Mouse (Mus musculus) midbrain, embryonic 15.5 days (tissue): ENCODE results near the gene Lrba. TPM values are rescaled to one million over a fixed set of nuclear protein-coding genes. Genes with fewer than 3 reads are reported as not detected.

Experiments used
- ATAC-seq: fragments of 200-750 bp; cut with Nextera tagmentation; replicated peaks from 2 replicates; pipeline ENCODE4 v1.8.0; 2017; ENCODE audit warnings: moderate TSS enrichment
- H3K27ac ChIP-seq: fragments of 300-500 bp; sonication (generic); 2 replicates; pipeline ENCODE4 v1.5.1; 2015; ENCODE audit warnings: mild to moderate bottlenecking, inconsistent platforms
- H3K27me3 ChIP-seq: fragments of 300-500 bp; sonication (generic); replicated peaks from 2 replicates; pipeline ENCODE4 v1.6.1; 2015; ENCODE audit warnings: inconsistent platforms
- H3K36me3 ChIP-seq: fragments of 300-500 bp; sonication (generic); replicated peaks from 2 replicates; pipeline ENCODE4 v1.6.1; 2015; ENCODE audit warnings: inconsistent platforms
- H3K4me1 ChIP-seq: fragments of 300-500 bp; sonication (generic); 2 replicates; pipeline ENCODE4 v1.6.1; 2015; ENCODE audit warnings: inconsistent platforms
- H3K4me2 ChIP-seq: fragments of 300-500 bp; sonication (generic); 2 replicates; pipeline ENCODE4 v1.6.1; 2015; ENCODE audit warnings: inconsistent platforms, mild to moderate bottlenecking, moderate library complexity
- H3K4me3 ChIP-seq: fragments of 300-500 bp; sonication (generic); 2 replicates; pipeline ENCODE4 v1.5.1; 2015; ENCODE audit warnings: mild to moderate bottlenecking, inconsistent platforms
- H3K9ac ChIP-seq: fragments of 300-500 bp; sonication (generic); 2 replicates; pipeline ENCODE4 v1.6.1; 2015; ENCODE audit warnings: mild to moderate bottlenecking, inconsistent platforms
- H3K9me3 ChIP-seq: fragments of 300-500 bp; sonication (generic); 2 replicates; pipeline ENCODE4 v1.6.1; 2016; ENCODE audit warnings: inconsistent platforms
- WGBS: fragments of 180-500 bp; shearing (Covaris S2); methylation state at CpG from one replicate; pipeline ENCODE4 v1.1.7; 2015; ENCODE audit warnings: mixed read lengths; 5-methylcytosine and 5-hydroxymethylcytosine counted together
- polyA plus RNA-seq: library from polyadenylated mRNA; unstranded; fragments of >200 nt; fragmentation: Nextera tagmentation; extraction: Ambion mirVana; gene quantifications from 2 replicates; pipeline ENCODE4 v1.2.1, GENCODE M21; 2015

Lrba gene
- polyA plus RNA-seq, 1 experiment from 2014 or later = 5.1 TPM

- 0 out of 2 replicates have a peak, but pooled peaks cover 4% of the 10 kb centered on the region for H3K4me1 ChIP-seq
- no peak overlapping the region for H3K4me2 ChIP-seq
- no peaks in the 10 kb centered on the region for H3K36me3 ChIP-seq
- 43% methylated on average over 3 of the region's 3 CpGs for WGBS
- no peak overlapping the region for H3K27ac ChIP-seq
- no peaks in the 10 kb centered on the region for H3K9me3 ChIP-seq
- H3K4me3 ChIP-seq = no peak overlapping the region
- no peak overlapping the region for H3K9ac ChIP-seq
- H3K27me3 ChIP-seq = no peaks in the 10 kb centered on the region
- ATAC-seq = no peak
Measured at GRCm38 (mm10) chr3:86664399-86664798, 439.9 kb downstream of the Lrba start.

GRCm38 (mm10) chr3:86668146-86668545 is 443.7 kb downstream of the Lrba start:
- no peak overlapping the region for H3K9ac ChIP-seq
- no peak for ATAC-seq
- no peaks in the 10 kb centered on the region for H3K9me3 ChIP-seq
- H3K4me3 ChIP-seq = no peak overlapping the region
- H3K27me3 ChIP-seq = no peaks in the 10 kb centered on the region
- 0 out of 2 replicates have a peak, but pooled peaks cover 4% of the 10 kb centered on the region for H3K4me1 ChIP-seq
- no peak overlapping the region for H3K4me2 ChIP-seq
- H3K27ac ChIP-seq = no peak overlapping the region
- no peaks in the 10 kb centered on the region for H3K36me3 ChIP-seq
- 46% methylated on average over 8 of the region's 8 CpGs for WGBS

GRCm38 (mm10) chr3:86677573-86678155 is 453.2 kb downstream of the Lrba start:
- 54% methylated on average over 2 of the region's 2 CpGs for WGBS
- Histone ChIP-seq H3K36me3 (no peaks in the 10 kb centered on the region), H3K9me3 (no peaks in the 10 kb centered on the region), H3K27me3 (no peaks in the 10 kb centered on the region), H3K4me3 (no peak overlapping the region), H3K4me1 (no peaks in the 10 kb centered on the region), H3K4me2 (no peak overlapping the region), H3K27ac (no peak overlapping the region), H3K9ac (no peak overlapping the region)
- no peak for ATAC-seq

- H3K27me3 ChIP-seq = no peaks in the 10 kb centered on the region
- H3K9ac ChIP-seq = no peak overlapping the region
- 12% methylated on average over 7 of the region's 7 CpGs for WGBS
- H3K27ac ChIP-seq = peak overlapping the region; percentile 68
- no peaks in the 10 kb centered on the region for H3K36me3 ChIP-seq
- peaks cover 11% of the 10 kb centered on the region for H3K4me1 ChIP-seq
- H3K9me3 ChIP-seq = no peaks in the 10 kb centered on the region
- ATAC-seq = peak; percentile 81
- H3K4me2 ChIP-seq = peak overlapping the region; percentile 29
- H3K4me3 ChIP-seq = no peak overlapping the region
Measured at GRCm38 (mm10) chr3:86687571-86688209, 463.2 kb downstream of the Lrba start.

GRCm38 (mm10) chr3:86688438-86688837 is 464.0 kb downstream of the Lrba start:
- Histone ChIP-seq H3K36me3 (no peaks in the 10 kb centered on the region), H3K9ac (no peak overlapping the region), H3K9me3 (no peaks in the 10 kb centered on the region), H3K27me3 (no peaks in the 10 kb centered on the region), H3K4me3 (no peak overlapping the region), H3K27ac (no peak overlapping the region), H3K4me2 (no peak overlapping the region), H3K4me1 (peaks cover 11% of the 10 kb centered on the region)
- ATAC-seq = no peak
- 42% methylated on average over 1 of the region's 1 CpGs for WGBS

- Histone ChIP-seq H3K4me2 (0 out of 2 replicates have a peak overlapping the region, but pooled peaks have one; percentile 9), H3K9ac (no peak overlapping the region), H3K4me3 (no peak overlapping the region), H3K27ac (no peak overlapping the region), H3K36me3 (no peaks in the 10 kb centered on the region), H3K4me1 (peaks cover 11% of the 10 kb centered on the region), H3K9me3 (no peaks in the 10 kb centered on the region), H3K27me3 (no peaks in the 10 kb centered on the region)
- no peak; the same call in 1 of the 2 replicates for ATAC-seq
- 5% methylated on average over 7 of the region's 7 CpGs for WGBS
Measured at GRCm38 (mm10) chr3:86689305-86689704, 464.8 kb downstream of the Lrba start.

GRCm38 (mm10) chr3:86692779-86693178 is 468.3 kb downstream of the Lrba start:
- no peak overlapping the region for H3K4me3 ChIP-seq

GRCm38 (mm10) chr3:86693553-86693952 is 469.1 kb downstream of the Lrba start:
- 72% methylated on average over 7 of the region's 7 CpGs for WGBS
- no peak for ATAC-seq
- H3K9me3 ChIP-seq = no peaks in the 10 kb centered on the region

More at GRCm38 (mm10) chr3:86692779-86693178, 468.3 kb downstream of the Lrba start:
- Histone ChIP-seq H3K4me1 (peaks cover 8% of the 10 kb centered on the region), H3K27ac (no peak overlapping the region), H3K27me3 (no peaks in the 10 kb centered on the region), H3K9me3 (no peaks in the 10 kb centered on the region), H3K36me3 (no peaks in the 10 kb centered on the region), H3K4me2 (no peak overlapping the region), H3K9ac (no peak overlapping the region)
- no peak for ATAC-seq

GRCm38 (mm10) chr3:86698947-86699346 is 474.5 kb downstream of the Lrba start:
- Histone ChIP-seq H3K27me3 (no peaks in the 10 kb centered on the region), H3K27ac (no peak overlapping the region), H3K9me3 (no peaks in the 10 kb centered on the region), H3K36me3 (no peaks in the 10 kb centered on the region), H3K4me3 (no peak overlapping the region), H3K4me1 (peaks cover 6% of the 10 kb centered on the region), H3K9ac (no peak overlapping the region), H3K4me2 (no peak overlapping the region)
- no peak for ATAC-seq
- 89% methylated on average over 2 of the region's 2 CpGs for WGBS

More at GRCm38 (mm10) chr3:86693553-86693952, 469.1 kb downstream of the Lrba start:
- Histone ChIP-seq H3K4me1 (peaks cover 5% of the 10 kb centered on the region), H3K4me3 (no peak overlapping the region), H3K27me3 (no peaks in the 10 kb centered on the region), H3K9ac (no peak overlapping the region), H3K36me3 (no peaks in the 10 kb centered on the region), H3K27ac (no peak overlapping the region), H3K4me2 (no peak overlapping the region)

GRCm38 (mm10) chr3:86701163-86701563 is 476.7 kb downstream of the Lrba start:
- H3K9me3 ChIP-seq = no peaks in the 10 kb centered on the region
- H3K4me2 ChIP-seq = no peak overlapping the region
- 4% methylated on average over 1 of the region's 1 CpGs for WGBS
- H3K4me1 ChIP-seq = peaks cover 6% of the 10 kb centered on the region
- no peak overlapping the region for H3K27ac ChIP-seq
- no peak overlapping the region for H3K9ac ChIP-seq
- H3K4me3 ChIP-seq = no peak overlapping the region
- no peaks in the 10 kb centered on the region for H3K36me3 ChIP-seq
- ATAC-seq = peak; percentile 94
- H3K27me3 ChIP-seq = no peaks in the 10 kb centered on the region

- ATAC-seq = no peak
- Histone ChIP-seq H3K9me3 (no peaks in the 10 kb centered on the region), H3K4me2 (no peak overlapping the region), H3K36me3 (no peaks in the 10 kb centered on the region), H3K4me1 (no peaks in the 10 kb centered on the region), H3K4me3 (no peak overlapping the region), H3K9ac (no peak overlapping the region), H3K27me3 (no peaks in the 10 kb centered on the region), H3K27ac (no peak overlapping the region)
- WGBS = 29% methylated on average over 4 of the region's 4 CpGs
Measured at GRCm38 (mm10) chr3:86709472-86709871, 485.0 kb downstream of the Lrba start.

- no peak overlapping the region for H3K9ac ChIP-seq
- no peaks in the 10 kb centered on the region for H3K36me3 ChIP-seq
- H3K4me3 ChIP-seq = no peak overlapping the region
- WGBS = 42% methylated on average over 1 of the region's 1 CpGs
- no peaks in the 10 kb centered on the region for H3K27me3 ChIP-seq
- H3K4me2 ChIP-seq = no peak overlapping the region
- no peak for ATAC-seq
- H3K27ac ChIP-seq = no peak overlapping the region
- H3K4me1 ChIP-seq = no peaks in the 10 kb centered on the region
- no peaks in the 10 kb centered on the region for H3K9me3 ChIP-seq
Measured at GRCm38 (mm10) chr3:86711530-86711929, 487.1 kb downstream of the Lrba start.

GRCm38 (mm10) chr3:86712758-86713157 is 488.3 kb downstream of the Lrba start:
- Histone ChIP-seq H3K27me3 (no peaks in the 10 kb centered on the region), H3K9me3 (no peaks in the 10 kb centered on the region), H3K4me1 (no peaks in the 10 kb centered on the region), H3K36me3 (no peaks in the 10 kb centered on the region), H3K4me3 (no peak overlapping the region), H3K9ac (no peak overlapping the region), H3K4me2 (no peak overlapping the region), H3K27ac (no peak overlapping the region)
- no peak for ATAC-seq
- 14% methylated on average over 3 of the region's 3 CpGs for WGBS
